Mouse (Mus musculus) cerebellum, postnatal 10 days (tissue): ENCODE measurements at regions not wholly inside any gene's neighbourhood (a gene's known extent, or its start where the extent isn't known, plus 50 kb on each side); places are given as distances from the start of the nearest gene placed in this dataset.

ENCODE experiments used
- DNase-seq, 2 experiments: peaks; one replicate each; pipeline ENCODE4 v3.0.0; 2021; ENCODE audit warnings: mixed read lengths in 2 of 2

DNA sequence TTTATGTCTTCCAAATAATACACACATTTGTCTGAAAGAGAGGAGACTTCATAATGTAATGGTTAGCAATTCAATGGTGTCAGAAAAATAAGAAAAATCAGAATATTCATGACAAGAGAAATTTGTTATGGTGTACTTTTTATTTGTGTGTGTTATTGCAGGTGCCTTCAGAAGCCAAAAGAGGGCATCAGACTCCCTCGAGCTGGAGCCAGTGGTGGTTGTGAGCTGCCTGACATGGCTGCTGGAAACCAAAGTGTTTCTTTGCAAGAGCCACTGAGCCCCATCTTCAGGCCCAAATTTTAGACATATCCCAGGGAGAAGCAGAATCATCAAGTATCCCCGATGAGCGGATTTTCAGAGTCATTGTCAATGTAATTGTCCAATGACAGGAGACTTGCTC lies 81.9 kb downstream of the Tm2d3 start:
- DNase-seq, result peak; percentile 23 to 29

DNA sequence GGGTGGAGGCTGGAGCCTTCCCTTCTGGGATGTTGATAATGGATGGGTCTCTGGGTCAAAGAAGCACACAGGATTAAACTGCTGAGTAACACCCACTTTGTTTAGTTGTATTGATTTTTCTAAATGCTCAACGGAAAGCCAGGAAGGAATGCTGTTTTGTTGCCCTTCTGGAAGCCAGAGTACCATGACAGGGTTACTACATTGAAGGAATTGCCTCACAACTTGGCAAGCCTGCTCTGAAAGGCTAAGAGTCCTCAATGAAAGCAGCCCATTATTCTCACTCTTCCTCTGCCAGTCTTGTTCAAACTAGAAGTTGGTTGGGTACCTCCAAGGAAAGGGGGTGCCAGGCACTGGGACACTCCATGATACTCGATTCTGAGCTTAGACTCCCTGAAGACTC lies 83.0 kb downstream of the Tm2d3 start:
- DNase-seq, result no peak

DNA sequence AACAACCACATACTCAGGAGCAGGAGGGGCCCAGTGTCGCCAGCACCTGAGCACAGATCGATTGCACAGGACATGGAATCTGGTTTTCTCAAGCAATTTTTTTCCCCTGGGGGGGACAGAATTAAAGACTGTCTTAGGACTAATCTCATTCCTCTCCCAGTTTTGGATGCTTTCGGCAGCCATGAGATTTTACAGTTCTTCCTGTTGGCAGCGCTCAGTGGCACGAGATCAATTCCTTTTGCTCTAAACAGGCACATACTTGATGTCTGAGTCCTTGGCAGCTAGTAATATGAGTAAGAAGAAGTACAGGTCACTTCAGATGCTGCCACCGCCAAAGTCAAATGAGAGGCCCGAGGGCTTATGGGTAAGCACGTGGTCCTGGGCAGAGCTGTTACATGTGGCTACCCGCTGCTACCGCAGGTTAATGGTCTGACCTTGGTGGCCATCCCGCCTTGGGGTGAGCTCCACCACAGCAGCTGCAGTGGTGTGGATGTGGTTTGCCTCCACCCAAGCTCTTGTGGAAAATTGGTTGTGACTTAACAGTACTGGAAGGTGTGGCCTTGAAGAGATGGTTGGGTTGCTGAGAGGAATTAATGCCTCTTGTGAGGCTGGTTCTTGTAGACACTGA lies 83.5 kb downstream of the Tm2d3 start:
- no peak for DNase-seq

DNA sequence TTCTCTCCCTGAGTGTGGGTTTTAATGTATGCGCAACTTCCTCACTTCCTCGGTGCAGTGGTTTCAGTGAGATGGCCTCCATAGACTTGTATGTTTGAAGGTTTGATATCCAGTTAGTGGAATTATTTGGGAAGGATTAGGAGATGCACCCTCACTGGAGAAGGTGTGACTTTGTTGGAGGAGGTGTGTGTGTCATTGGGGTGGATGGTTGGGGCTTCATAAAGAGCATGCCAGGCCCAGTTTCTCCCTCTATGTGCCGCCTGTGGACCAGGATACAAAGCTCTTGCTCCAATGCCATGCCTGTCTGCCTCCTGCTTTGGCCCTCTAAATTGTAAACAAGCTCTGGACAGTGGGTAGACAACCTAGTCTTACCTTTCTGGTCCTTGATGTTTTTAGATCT lies 84.0 kb downstream of the Tm2d3 start:
- DNase-seq, result no peak

DNA sequence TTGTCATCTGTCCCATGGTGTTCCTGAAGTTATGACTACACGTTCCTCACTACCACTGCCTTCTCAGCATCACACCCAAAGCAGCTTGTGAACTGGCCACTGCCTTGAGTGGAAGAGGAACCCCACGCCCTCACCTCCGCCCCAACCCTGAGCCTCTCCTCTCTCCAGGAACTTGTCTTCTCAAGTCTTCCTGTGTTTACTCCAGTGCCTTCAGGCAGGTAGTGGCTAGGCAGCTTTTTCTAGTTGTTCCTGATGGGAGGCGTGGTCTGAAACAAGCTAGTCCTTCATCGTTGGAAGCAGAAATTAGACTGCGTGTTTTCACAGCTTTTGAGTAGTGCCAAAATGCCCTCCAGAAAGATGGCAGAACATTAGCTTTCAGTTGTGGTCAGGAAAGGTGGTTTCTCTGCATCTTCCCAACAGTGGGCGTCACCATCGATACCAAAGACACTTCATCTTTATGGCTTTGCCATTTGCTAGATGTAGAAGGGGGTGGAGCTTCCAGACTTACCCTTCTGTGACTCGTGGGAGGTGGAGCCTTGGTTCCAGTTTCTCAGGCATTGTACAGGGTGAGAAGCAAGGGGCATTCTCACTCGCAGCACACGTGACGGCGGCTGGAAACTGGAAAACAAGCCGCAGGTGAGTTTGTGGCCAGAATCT lies 81.7 kb upstream of the Pcsk6 start:
- DNase-seq, result no peak

DNA sequence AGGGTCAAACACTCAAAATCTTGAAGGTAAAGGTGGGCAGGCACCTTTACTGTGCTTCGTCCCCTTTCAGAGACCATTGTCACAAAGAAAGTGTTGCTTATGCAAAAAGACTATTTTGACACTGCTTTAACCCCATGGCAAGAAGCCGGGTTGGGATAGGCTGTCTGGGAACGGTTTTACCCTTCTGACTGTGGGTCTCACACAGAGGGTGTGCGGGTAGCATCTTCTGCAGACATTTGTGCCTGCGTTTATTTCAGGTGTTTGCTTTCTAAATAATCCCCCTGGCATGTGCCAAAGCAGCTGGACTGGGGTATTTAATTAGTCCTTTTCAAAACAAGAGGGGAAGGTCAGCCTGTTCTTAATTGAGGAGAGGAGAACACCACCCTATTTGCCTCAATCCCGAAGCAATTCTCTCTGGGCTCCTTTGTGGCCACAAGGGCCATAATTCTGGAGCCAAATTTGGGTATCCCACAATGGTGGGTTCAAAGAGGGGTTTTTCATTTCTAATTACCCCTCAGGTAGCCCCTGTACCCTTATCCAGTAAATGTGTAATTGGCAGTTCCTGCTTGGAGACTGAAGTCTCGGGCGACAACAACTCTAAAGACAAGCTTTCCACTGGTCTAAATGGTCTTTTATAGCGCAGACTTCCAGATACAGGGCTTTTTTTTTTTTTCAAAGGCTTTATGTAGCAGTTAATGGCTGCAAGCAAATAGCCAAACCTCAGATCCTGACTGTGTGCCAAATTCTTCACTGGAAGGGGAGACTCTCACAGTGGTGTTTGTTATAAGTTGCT lies 80.8 kb upstream of the Pcsk6 start:
- DNase-seq, result peak in 1 of 2 experiments; percentile 8

DNA sequence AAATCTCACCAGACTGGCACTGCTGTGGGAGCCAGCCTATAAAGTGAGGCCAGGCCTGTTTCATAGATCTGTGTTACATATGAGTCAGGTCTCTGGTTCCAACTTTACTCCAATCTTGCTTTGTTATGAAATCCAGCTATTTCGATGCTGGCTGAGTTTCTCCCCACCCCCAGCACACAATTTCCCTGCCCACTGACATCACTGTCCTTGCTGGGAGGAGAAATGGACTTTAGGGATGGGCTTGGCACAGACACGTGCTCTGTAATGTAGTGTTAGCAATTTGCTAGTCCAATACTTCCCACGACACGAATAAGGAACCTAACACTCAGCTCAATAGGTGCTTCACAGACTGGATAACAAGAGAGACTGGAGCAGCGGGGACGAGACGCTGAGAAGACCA lies 79.5 kb upstream of the Pcsk6 start:
- DNase-seq, result no peak

DNA sequence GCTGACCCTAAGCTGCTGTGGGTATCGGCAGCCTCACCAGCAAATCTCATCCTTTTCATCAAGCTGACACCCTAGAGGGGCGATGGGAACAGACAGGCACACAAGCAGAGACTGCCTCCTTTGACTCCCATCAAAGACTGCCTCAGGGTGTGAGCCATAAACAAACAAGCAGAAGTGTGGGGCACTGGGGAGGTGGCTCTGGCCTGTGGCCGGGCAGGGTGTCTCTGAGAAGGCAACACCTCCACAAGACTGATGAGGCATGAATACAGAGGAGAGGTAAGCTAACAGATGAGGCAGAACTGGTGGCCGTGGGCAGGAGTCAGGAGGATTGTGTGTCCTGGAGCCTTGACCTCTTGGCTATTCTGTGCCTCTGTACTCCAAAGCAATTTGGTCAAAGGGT lies 77.8 kb upstream of the Pcsk6 start:
- no peak for DNase-seq

DNA sequence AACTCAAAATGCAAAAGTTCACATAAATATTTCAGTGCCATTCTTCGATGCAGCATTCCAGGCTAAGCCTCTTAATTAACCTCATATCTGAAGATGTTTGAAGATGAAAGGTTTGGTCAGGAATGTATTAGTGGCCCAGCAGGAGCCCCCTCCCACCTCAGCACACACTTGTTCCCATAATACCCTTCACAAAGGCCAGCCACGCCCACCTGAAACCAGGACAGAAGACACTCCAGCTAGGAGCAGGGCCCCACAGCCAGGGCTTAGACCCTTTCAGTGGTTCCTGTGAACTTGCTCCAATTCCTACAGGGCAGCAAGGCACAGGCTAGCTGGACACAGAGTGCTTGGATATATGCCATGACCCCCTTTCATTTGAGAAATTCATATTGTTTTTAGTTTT lies 74.6 kb upstream of the Pcsk6 start:
- DNase-seq, result no peak

DNA sequence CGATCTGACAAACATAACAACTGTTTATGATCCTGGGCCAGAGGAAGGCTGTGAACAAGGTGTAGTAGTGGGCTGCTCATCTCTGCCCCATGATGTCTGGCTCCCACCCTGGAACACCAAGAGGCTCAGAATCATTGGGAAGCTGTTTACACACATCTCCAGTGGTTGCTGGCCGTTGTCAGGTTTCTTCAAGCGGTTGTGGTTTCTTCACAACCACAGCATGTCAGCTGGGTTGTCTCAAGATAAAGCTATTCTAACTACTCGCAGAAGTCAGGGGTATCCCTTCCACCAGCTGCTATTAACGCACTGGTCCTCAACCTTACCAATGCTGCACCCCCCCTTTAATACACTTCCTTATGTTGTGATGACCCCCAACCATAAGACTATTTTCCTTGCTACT lies 73.7 kb upstream of the Pcsk6 start:
- DNase-seq, result no peak

DNA sequence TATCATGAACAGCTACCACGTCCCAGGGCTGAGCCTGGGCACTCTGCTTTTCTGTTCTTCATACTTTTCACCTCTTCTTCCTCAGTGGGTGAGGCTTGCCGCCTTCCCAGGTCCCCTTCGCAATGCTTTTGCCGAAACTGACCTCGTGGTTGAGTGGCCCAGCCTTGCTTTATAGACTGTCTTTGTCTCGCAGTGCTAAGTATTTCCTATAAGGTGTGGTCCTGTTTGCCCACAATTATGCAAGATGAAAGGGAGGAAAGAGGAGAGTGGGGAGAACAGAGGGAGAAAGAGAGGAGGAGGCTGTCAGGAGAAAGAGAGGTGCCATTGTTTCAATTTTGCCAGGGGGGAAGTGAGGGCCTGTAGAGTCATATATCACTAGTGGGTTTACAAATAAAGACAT lies 71.3 kb upstream of the Pcsk6 start:
- no peak for DNase-seq

DNA sequence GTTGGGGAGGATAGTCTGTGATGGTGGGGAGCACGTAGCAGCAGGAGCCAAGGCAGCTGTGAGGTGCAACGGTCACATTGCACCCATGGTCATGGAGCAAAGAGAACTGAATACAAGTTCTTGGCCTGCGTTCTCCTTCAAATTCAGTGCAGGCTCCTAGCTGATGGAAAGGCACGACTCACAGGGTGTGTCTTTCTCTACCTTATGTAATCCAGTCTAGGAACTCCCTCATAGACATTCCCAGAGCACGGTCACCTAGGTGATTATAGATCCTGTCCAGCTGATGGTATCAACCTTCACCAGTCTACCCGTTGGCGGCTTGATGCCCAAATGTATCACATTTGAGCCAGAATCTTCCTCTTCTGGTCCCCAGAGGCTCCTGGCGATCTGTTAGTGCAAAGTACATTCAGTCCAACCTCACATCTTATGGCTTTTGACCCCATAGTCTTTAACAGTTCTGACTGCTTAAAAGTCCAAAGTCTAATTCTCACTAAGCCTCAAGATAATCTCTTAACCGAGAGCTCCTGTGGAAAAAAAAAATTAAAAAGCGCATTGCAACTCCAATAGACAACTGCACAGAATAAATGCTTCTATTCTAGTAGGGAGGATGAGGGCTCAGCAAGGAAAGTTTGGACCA lies 69.2 kb upstream of the Pcsk6 start:
- DNase-seq, result peak in 1 of 2 experiments; percentile 27

DNA sequence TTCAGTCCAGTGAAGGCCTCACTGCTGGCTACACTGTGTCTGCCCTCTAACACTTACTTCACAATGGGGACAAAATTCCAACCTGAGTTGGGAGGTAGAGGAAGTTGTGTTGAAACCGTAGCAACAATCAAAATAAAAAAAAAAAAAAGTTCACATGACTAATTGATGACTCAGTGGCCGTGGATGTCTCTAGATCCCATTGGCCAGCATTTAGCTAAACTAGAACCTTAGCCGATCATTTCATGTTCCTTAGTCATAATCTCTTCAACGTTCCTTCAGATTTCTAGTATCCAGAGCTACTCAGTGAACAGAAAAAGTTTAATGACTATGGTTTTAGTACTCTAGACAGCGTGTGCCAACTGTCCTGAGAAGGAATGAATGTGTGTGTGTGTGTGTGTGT lies 59.2 kb upstream of the Pcsk6 start:
- DNase-seq, result no peak

DNA sequence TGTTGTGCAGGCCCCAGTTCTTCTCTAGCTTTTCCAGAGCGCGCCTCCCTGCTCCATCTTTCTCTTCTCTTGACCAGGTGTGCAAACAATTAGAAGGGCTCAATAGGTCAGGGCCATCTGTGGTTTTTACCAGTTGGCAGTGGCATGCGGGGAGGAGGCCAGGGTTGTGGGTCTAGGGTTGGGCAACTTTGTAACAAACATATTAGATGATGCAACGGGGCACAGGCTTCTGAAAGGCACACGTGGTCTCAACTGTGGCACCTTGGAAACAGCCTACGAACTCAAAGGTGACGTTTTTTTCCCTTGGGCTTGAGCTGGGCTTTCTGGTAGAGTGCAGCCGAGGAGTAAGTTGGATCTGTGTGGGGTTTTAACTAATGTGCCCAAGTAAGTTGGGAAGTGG lies 58.7 kb upstream of the Pcsk6 start:
- DNase-seq, result no peak

DNA sequence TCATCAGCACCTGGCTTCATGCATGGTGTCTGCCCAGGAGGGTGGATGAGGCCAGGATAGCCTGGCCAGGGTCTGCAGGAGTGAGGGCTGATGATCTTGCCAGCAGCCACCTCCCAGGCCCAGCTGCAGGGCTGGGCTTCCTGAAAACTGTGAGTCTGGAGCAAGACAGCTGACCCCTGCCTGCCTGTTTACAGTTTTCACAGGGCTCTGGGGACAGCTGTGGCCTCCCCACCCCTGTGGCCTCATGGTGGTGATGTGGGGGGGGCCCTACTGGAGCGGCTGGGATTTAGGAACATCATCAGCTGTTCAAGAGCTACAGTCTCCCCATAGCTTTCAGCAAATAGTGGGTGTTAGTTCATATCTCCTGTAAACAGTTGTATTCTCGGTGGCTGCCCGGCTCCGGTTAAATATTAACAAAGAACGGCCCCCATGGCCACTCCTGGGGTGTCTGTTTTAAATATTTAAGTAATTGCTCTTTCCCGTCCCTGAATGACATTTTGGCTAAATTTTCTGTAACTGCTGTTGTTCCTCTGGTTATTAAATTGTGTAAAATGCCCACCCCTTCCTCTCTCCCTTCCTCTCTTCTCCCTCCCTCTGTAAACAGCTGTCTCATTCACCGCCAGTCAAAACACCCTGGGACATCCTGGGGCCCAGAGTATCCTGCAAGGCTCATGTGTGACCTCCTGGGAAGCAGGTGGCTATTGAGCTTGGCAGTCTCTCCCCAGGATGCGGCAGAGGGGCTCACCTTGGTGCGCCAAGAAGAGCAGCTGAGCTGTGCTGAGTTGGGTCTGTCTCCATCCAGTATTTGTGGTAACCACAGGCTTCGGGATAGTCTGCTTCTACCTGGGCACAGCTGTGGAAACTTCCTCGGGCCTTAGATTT lies 57.9 kb upstream of the Pcsk6 start:
- peak in 1 of 2 experiments; percentile 17 for DNase-seq
